Mouse (Mus musculus) brain, embryonic 14.5 days (tissue): ENCODE data around the gene Arl6ip1.

ENCODE experiments used
- CTCF ChIP-seq: fragments of 200-500 bp; IDR thresholded peaks from 2 replicates; pipeline ENCODE4 v1.5.1; 2012; ENCODE audit warnings: inconsistent platforms, mild to moderate bottlenecking, moderate library complexity, borderline replicate concordance; ENCODE audit not compliant: insufficient read depth, insufficient read length; ENCODE audit errors: extremely low read depth
- POLR2A ChIP-seq: fragments of 200-500 bp; IDR thresholded peaks from 2 replicates; pipeline ENCODE4 v1.6.1; 2012; ENCODE audit warnings: mild to moderate bottlenecking, inconsistent platforms, borderline replicate concordance; ENCODE audit not compliant: poor library complexity, insufficient read depth, insufficient read length, severe bottlenecking; ENCODE audit errors: extremely low read depth

DNA sequence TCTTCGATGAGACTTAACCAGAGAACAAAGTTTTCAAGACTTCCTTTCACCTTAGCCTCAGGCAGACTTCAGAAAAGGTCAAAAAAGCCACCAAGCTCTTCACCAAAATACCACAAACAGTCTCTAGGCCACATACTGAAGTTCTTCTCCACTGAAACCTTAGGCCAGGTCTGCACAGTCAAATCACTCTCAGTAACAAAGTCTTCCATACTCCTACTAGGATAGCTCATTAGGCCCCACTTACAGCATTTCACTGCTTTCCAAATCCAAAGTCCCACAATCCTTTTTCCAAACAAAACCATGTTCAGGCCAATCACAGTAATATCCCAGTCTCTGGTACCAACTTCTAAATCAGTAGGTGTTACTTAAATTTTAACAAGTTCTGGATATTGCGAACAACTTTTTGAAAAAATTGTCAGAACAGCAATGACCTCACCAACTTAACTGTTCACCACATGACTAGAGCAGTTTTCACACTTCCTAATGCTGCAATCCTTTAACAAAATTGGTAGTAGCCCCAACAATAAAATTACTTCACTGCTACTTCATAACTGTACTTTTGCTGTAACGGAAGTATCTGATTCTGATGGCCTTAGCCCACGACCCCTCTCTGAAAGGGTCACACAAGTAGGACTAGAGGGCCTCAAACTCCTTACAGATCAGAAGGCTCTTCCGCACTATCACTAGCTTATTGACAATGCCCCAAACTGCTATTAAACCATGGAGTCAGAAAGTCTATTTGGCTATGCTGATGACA, 15.7 kb downstream of the Arl6ip1 start:
- TF ChIP-seq CTCF (no peak), POLR2A (no peak)
